ENCODE assay signal across 16 mouse cellular contexts in the genomic region with DNA sequence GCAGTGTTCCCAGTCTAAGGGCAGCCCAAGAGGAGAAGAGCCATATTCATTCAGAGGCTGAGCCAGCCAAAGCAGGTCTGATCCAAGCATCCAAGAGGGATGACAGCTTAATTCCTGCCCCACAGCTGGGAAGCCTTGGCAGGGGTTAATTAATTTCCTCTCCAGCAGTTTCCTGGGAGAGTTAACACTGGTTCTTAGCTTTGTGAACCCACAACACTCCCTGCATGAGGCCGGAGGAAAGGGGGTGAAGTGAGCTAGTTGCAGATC.
DNase-seq lines count a peak whose midpoint lies in the region; ATAC-seq lines count a peak whose summit lies in the region.
"Had no signal": no experiment of that assay in that cellular context is flagged by ENCODE, and none has a peak within 500 bp of the region (broad histone marks: within the 10 kb centered on the region; RNA-seq: fewer than 3 reads in every experiment).

No protein-coding gene starts in this region.

- H3K4me2 ChIP-seq in forebrain, embryonic 15.5 days (replicated peaks): no peak overlapping the region
- no peak overlapping the region for H3K4me2 ChIP-seq in hindbrain, embryonic 16.5 days (ENCODE audit: low read length)
- no peak overlapping the region for H3K4me2 ChIP-seq in midbrain, embryonic 16.5 days (ENCODE audit: low read length)
- H3K4me2 ChIP-seq: heart, embryonic 11.5 days; intestine, embryonic 15.5 days; kidney, embryonic 15.5 days; lung, embryonic 14.5 days had no signal

- H3K4me3 ChIP-seq in embryonic facial prominence, embryonic 10.5 days: no peak overlapping the region
- H3K4me3 ChIP-seq in forebrain, embryonic 15.5 days: no peak overlapping the region
- H3K4me3 ChIP-seq in hindbrain, embryonic 16.5 days (ENCODE audit: low read length): no peak overlapping the region
- H3K4me3 ChIP-seq in midbrain, embryonic 16.5 days (ENCODE audit: low read depth, low read length): no peak overlapping the region
- H3K4me3 ChIP-seq: intestine, embryonic 15.5 days; kidney, embryonic 15.5 days had no signal

- H3K36me3 ChIP-seq in embryonic facial prominence, embryonic 10.5 days (replicated peaks): no peaks in the 10 kb centered on the region
- no peaks in the 10 kb centered on the region for H3K36me3 ChIP-seq in forebrain, embryonic 15.5 days
- H3K36me3 ChIP-seq in hindbrain, embryonic 16.5 days (ENCODE audit: control insufficient read depth, insufficient read depth, low read length): no peaks in the 10 kb centered on the region
- H3K36me3 ChIP-seq in midbrain, embryonic 16.5 days (ENCODE audit: control insufficient read depth, insufficient read depth, low read length): no peaks in the 10 kb centered on the region
- H3K36me3 ChIP-seq: intestine, embryonic 15.5 days; kidney, embryonic 15.5 days had no signal

- H3K27me3 ChIP-seq in embryonic facial prominence, embryonic 10.5 days (replicated peaks; ENCODE audit: low read depth, poor library complexity, severe bottlenecking): peaks cover 4% of the 10 kb centered on the region; the same call in 1 of the 2 replicates
- no peaks in the 10 kb centered on the region for H3K27me3 ChIP-seq in forebrain, embryonic 15.5 days
- no peaks in the 10 kb centered on the region for H3K27me3 ChIP-seq in hindbrain, embryonic 16.5 days (replicated peaks; ENCODE audit: control insufficient read depth, insufficient read depth, low read length)
- H3K27me3 ChIP-seq in midbrain, embryonic 16.5 days (ENCODE audit: control insufficient read depth, insufficient read depth, low read depth, low read length): no peaks in the 10 kb centered on the region
- H3K27me3 ChIP-seq: intestine, embryonic 15.5 days had no signal

- 20% methylated on average over 1 of the region's 1 CpGs for WGBS in embryonic facial prominence, embryonic 10.5 days
- 0% methylated on average over 1 of the region's 1 CpGs for WGBS in forebrain, embryonic 15.5 days
- 12% methylated on average over 1 of the region's 1 CpGs for WGBS in hindbrain, embryonic 16.5 days
- whole genome bisulfite sequencing in midbrain, embryonic 16.5 days: 10% methylated on average over 1 of the region's 1 CpGs

- peaks cover 8% of the 10 kb centered on the region for H3K4me1 ChIP-seq in embryonic facial prominence, embryonic 10.5 days
- H3K4me1 ChIP-seq in forebrain, embryonic 15.5 days: peaks cover 8% of the 10 kb centered on the region
- no peaks in the 10 kb centered on the region; the same call in none of the 2 replicates for H3K4me1 ChIP-seq in hindbrain, embryonic 16.5 days (ENCODE audit: control insufficient read depth, insufficient read depth, low read depth, low read length)
- peaks cover 11% of the 10 kb centered on the region; the same call in 1 of the 2 replicates for H3K4me1 ChIP-seq in midbrain, embryonic 16.5 days (ENCODE audit: control insufficient read depth, insufficient read depth, low read length)
- H3K4me1 ChIP-seq: intestine, embryonic 15.5 days had no signal

- ATAC-seq in forebrain, embryonic 15.5 days (replicated peaks): peak; percentile 46; the same call in 1 of the 2 replicates
- peak; percentile 70; the same call in 1 of the 2 replicates for ATAC-seq in hindbrain, embryonic 16.5 days
- peak; percentile 66 for ATAC-seq in midbrain, embryonic 16.5 days
- ATAC-seq: intestine, embryonic 15.5 days had no signal

- H3K27ac ChIP-seq in embryonic facial prominence, embryonic 10.5 days (replicated peaks): peak overlapping the region; percentile 15; the same call in 1 of the 2 replicates
- H3K27ac ChIP-seq in forebrain, embryonic 15.5 days (replicated peaks): no peak overlapping the region
- H3K27ac ChIP-seq in hindbrain, embryonic 16.5 days (ENCODE audit: low read depth, low read length): no peak overlapping the region
- H3K27ac ChIP-seq in midbrain, embryonic 16.5 days (ENCODE audit: low read length): 0 out of 2 replicates have a peak overlapping the region, but pooled peaks have one; percentile 2
- H3K27ac ChIP-seq: intestine, embryonic 15.5 days; kidney, embryonic 15.5 days had no signal

- DNase-seq in embryonic facial prominence, embryonic 10.5 days (ENCODE audit: low spot score): no peak
- no peak for DNase-seq in adrenal gland, adult 2 months
- no peak for DNase-seq in kidney, adult 18-20 months
- DNase-seq in layer of hippocampus, adult 9-11 months: no peak
- DNase-seq: cerebellum, postnatal 25 days; heart, postnatal 14 days; lung, embryonic 14.5 days; lung, postnatal 4 days; right cerebral cortex, adult 18-20 months; thymus, adult 18-20 months had no signal

- H3K9me3 ChIP-seq in embryonic facial prominence, embryonic 10.5 days: no peaks in the 10 kb centered on the region
- H3K9me3 ChIP-seq in forebrain, embryonic 15.5 days: no peaks in the 10 kb centered on the region
- H3K9me3 ChIP-seq in hindbrain, embryonic 16.5 days (ENCODE audit: control insufficient read depth, low read length): no peaks in the 10 kb centered on the region
- no peaks in the 10 kb centered on the region for H3K9me3 ChIP-seq in midbrain, embryonic 16.5 days (replicated peaks; ENCODE audit: control insufficient read depth, low read length, poor library complexity, severe bottlenecking)
- H3K9me3 ChIP-seq: intestine, embryonic 15.5 days; kidney, embryonic 15.5 days had no signal

- H3K9ac ChIP-seq in forebrain, embryonic 15.5 days (replicated peaks): no peak overlapping the region
- H3K9ac ChIP-seq in hindbrain, embryonic 16.5 days (ENCODE audit: low read depth, low read length): no peak overlapping the region
- no peak overlapping the region for H3K9ac ChIP-seq in midbrain, embryonic 16.5 days (ENCODE audit: low read depth, low read length)
- H3K9ac ChIP-seq: intestine, embryonic 15.5 days; kidney, embryonic 15.5 days; lung, embryonic 14.5 days had no signal

Comparison
In these comparisons a context has a peak if more than half of its experiments do, and no peak if none do; other contexts are left out.
1. H3K27ac ChIP-seq: peak in embryonic facial prominence, embryonic 10.5 days (single experiment) and midbrain, embryonic 16.5 days (single experiment); none in forebrain, embryonic 15.5 days (single experiment) and hindbrain, embryonic 16.5 days (single experiment).
2. Peak in every context shown above with its lines, with median percentiles within 50 percentile points of each other: ATAC-seq.